Mouse (Mus musculus) heart, embryonic 10.5 days (tissue): Measurements from ENCODE around the gene Spata7. TPM values are rescaled to one million over a fixed set of nuclear protein-coding genes. Genes with fewer than 3 reads are reported as not detected.

Experiments used
- polyA plus RNA-seq: library from polyadenylated mRNA; unstranded; fragments of >200 nt; fragmentation: Nextera tagmentation; extraction: Ambion mirVana; gene quantifications from 2 replicates; pipeline ENCODE4 v1.2.1, GENCODE M21; 2016

Gene Spata7
- polyA plus RNA-seq, 1 experiment from 2014 or later, result 14.2 TPM

Other genes starting within 250 kb of the Spata7 start
- gene Kcnk10, start 49.8 kb upstream of the Spata7 start, polyA plus RNA-seq, result 0.28 and 0.62 TPM in 2 replicates
- gene Ptpn21, start 109.2 kb downstream of the Spata7 start, polyA plus RNA-seq, result 9.0 and 9.3 TPM in 2 replicates
- 104 and 128 TPM in 2 replicates for gene Zc3h14, start 118.8 kb downstream of the Spata7 start, polyA plus RNA-seq